ENCODE assay signal across 8 mouse cellular contexts in the genomic region with DNA sequence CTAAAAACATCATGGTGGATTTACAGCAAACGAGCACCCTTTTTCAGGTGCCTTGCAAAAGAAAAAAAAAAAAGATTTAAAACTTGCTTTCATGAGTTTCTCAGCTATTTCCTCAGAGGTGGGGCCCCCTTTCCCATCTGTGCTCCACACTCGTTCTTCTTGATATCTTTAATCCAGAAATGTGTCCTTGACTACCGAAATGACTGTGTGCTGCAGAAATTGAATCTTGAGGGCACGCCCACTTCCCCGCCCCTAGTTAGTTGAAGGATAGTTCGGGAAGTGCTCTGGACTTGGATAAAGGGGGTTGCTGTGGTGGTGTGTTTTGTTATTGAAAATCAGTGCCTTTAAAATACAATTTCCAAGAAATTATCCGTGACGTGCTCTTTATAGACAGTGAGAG. TPM values are rescaled to one million over a fixed set of nuclear protein-coding genes. Genes with fewer than 3 reads are reported as not detected.
A peak's percentile ranks its signal among the peaks of the same experiment; 100 is the strongest.
DNase-seq lines count a peak whose midpoint lies in the region; ATAC-seq lines count a peak whose summit lies in the region.

No protein-coding gene starts in this region.

- H3K4me2 ChIP-seq in liver, embryonic 13.5 days, result peak overlapping the region; percentile 90

- DNase-seq in 3T3-L1 (ENCODE audit: low read depth, low spot score), result peak; percentile 85
- peak; percentile 82 for DNase-seq in NIH3T3 (ENCODE audit: low read depth)
- peak; percentile 42 to 65 for DNase-seq in cerebellum, postnatal 25 days
- DNase-seq in gastrocnemius, postnatal 25 days, result peak; percentile 51
- DNase-seq in liver, embryonic 13.5 days, result peak; percentile 10
- peak; percentile 62 for DNase-seq in neural tube, embryonic 10.5 days (ENCODE audit: extremely low spot score, low spot score)
- DNase-seq in urinary bladder, postnatal 4 days (ENCODE audit: low spot score in 2 of 2), result peak; percentile 69 to 71

- peak overlapping the region; percentile 72 for H3K4me3 ChIP-seq in liver, embryonic 13.5 days (replicated peaks)

- H3K27me3 ChIP-seq in liver, embryonic 13.5 days, result peaks cover 76% of the 10 kb centered on the region

- no peak overlapping the region for H3K9ac ChIP-seq in liver, embryonic 13.5 days

- H3K27ac ChIP-seq in liver, embryonic 13.5 days, result no peak overlapping the region; the same call in 1 of the 2 replicates

- no peaks in the 10 kb centered on the region for H3K9me3 ChIP-seq in liver, embryonic 13.5 days (replicated peaks)

- ATAC-seq in inflammation-experienced regulatory T-cells, adult 6 months, result peak; percentile 12
- ATAC-seq in liver, embryonic 13.5 days (ENCODE audit: low read depth), result no peak

- under 1% methylated on average over 8 of the region's 8 CpGs for WGBS in liver, embryonic 13.5 days (ENCODE audit: insufficient replicate concordance)

- no peaks in the 10 kb centered on the region for H3K36me3 ChIP-seq in liver, embryonic 13.5 days

- H3K4me1 ChIP-seq in liver, embryonic 13.5 days (replicated peaks), result peaks cover 54% of the 10 kb centered on the region

RNA-seq across cellular contexts. Expression of a gene that starts 0.7 kb away (rescaled TPM):
- total RNA-seq in gastrocnemius, postnatal 25 days (2021), result 10 to 100 TPM; 35.9 to 38.8 TPM
- polyA plus RNA-seq in inflammation-experienced regulatory T-cells, adult 6 months (2017; shearing (Covaris generic)), result 10 to 100 TPM in 2 of 3 experiments, 1 to 10 TPM in 1; 7.4 to 47.9 (median 44.0) TPM
- 1.5 and 1.6 TPM in 2 replicates for polyA plus RNA-seq in liver, embryonic 13.5 days (2015; fragmentation: Nextera tagmentation; extraction: Ambion mirVana)

Comparison
In these comparisons a context has a peak if more than half of its experiments do, and no peak if none do; other contexts are left out.
1. DNase-seq: peak in every context shown above with its lines; median percentile 85 in 3T3-L1; 82 in NIH3T3; 70 in urinary bladder, postnatal 4 days; 62 in neural tube, embryonic 10.5 days; 54 in cerebellum, postnatal 25 days; 51 in gastrocnemius, postnatal 25 days; 10 in liver, embryonic 13.5 days.